Mouse (Mus musculus) liver, postnatal 0 days (tissue): ENCODE measurements around the gene Hrh2. TPM values are rescaled to one million over a fixed set of nuclear protein-coding genes. Genes with fewer than 3 reads are reported as not detected.

Experiments used
- ATAC-seq: fragments of 200-750 bp; cut with Nextera tagmentation; 2 replicates; pipeline ENCODE4 v1.8.0; 2017; ENCODE audit warnings: mild to moderate bottlenecking, moderate library complexity
- DNase-seq: peaks from one replicate; pipeline ENCODE4 v3.0.0-alpha.2; 2016
- H3K27ac ChIP-seq: fragments of 300-500 bp; sonication (generic); 2 replicates; pipeline ENCODE4 v1.5.1; 2014; ENCODE audit warnings: antibody characterized with exemption, moderate library complexity, mild to moderate bottlenecking, low read depth
- H3K27me3 ChIP-seq: fragments of 300-500 bp; sonication (generic); 2 replicates; pipeline ENCODE4 v1.6.1; 2014; ENCODE audit warnings: low read length, control low read depth, mixed read lengths; ENCODE audit not compliant: insufficient read depth
- H3K36me3 ChIP-seq: fragments of 300-500 bp; sonication (generic); replicated peaks from 2 replicates; pipeline ENCODE4 v1.6.1; 2014; ENCODE audit warnings: mild to moderate bottlenecking, control low read depth, low read length, moderate library complexity, mixed read lengths; ENCODE audit not compliant: insufficient read depth
- H3K4me1 ChIP-seq: fragments of 300-500 bp; sonication (generic); 2 replicates; pipeline ENCODE4 v1.6.1; 2014; ENCODE audit warnings: antibody characterized with exemption, mild to moderate bottlenecking, control low read depth; ENCODE audit not compliant: insufficient read depth
- H3K4me2 ChIP-seq: fragments of 300-500 bp; sonication (generic); 2 replicates; pipeline ENCODE4 v1.6.1; 2014; ENCODE audit warnings: low read depth, mild to moderate bottlenecking, low read length, moderate library complexity, mixed read lengths
- H3K4me3 ChIP-seq: fragments of 300-500 bp; sonication (generic); 2 replicates; pipeline ENCODE4 v1.5.1; 2014; ENCODE audit warnings: low read depth, low read length
- H3K9ac ChIP-seq: fragments of 300-500 bp; sonication (generic); replicated peaks from 2 replicates; pipeline ENCODE4 v1.6.1; 2014; ENCODE audit warnings: mild to moderate bottlenecking, moderate library complexity
- H3K9me3 ChIP-seq: fragments of 300-500 bp; sonication (generic); 2 replicates; pipeline ENCODE4 v1.6.1; 2016; ENCODE audit warnings: mild to moderate bottlenecking, control low read depth, low read length, mixed read lengths
- CTCF ChIP-seq: sonication (generic); IDR thresholded peaks from 2 replicates; pipeline ENCODE4 v1.5.1; 2016; ENCODE audit warnings: antibody characterized with exemption, low read depth
- EP300 ChIP-seq: IDR thresholded peaks from 2 replicates; pipeline ENCODE4 v1.6.1; 2016; ENCODE audit warnings: antibody characterized with exemption, low read depth, mild to moderate bottlenecking
- WGBS: fragments of 180-500 bp; shearing (Covaris S2); extraction: QIAGEN DNeasy Blood & Tissue Kit; methylation state at CpG from one replicate; pipeline ENCODE4 v1.1.7; 2014; ENCODE audit not compliant: insufficient replicate concordance; 5-methylcytosine and 5-hydroxymethylcytosine counted together
- polyA plus RNA-seq: library from polyadenylated mRNA; unstranded; fragments of >200 nt; fragmentation: Nextera tagmentation; extraction: Ambion mirVana; gene quantifications from 2 replicates; pipeline ENCODE4 v1.2.1, GENCODE M21; 2015

The Hrh2 gene
- polyA plus RNA-seq, 1 experiment from 2014 or later = 0.26 TPM

DNA sequence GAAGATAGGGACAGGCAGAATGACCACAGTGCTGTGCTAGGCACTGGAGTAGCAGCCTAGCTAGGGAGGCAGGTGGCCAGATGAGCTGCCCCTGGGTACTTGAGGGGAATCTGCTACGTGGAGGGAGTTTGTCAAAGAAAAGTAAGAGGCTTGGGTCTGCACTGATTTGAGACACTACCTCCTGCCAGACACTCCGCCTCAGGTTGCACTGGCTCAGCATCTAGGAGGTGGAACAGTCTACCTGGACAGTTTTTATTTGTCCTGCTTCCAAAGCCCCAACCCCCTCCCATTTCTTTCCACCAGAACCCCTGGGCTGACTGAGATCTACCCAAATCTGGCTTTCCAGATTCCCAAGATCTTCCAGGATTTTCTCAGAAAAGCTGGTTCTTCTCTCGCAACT, 748 bp upstream of the Hrh2 start:
- ATAC-seq (no peak), DNase-seq (no peak)
- Histone ChIP-seq H3K4me2 (no peak overlapping the region), H3K9me3 (no peaks in the 10 kb centered on the region), H3K9ac (no peak overlapping the region), H3K4me1 (peaks cover 4% of the 10 kb centered on the region; the same call in 1 of the 2 replicates), H3K36me3 (no peaks in the 10 kb centered on the region), H3K27me3 (0 out of 2 replicates have a peak, but pooled peaks cover 6% of the 10 kb centered on the region), H3K4me3 (no peak overlapping the region), H3K27ac (no peak overlapping the region)
- TF ChIP-seq EP300 = no peak
- TF ChIP-seq CTCF = no peak
- WGBS = 56% methylated on average over 3 of the region's 3 CpGs

DNA sequence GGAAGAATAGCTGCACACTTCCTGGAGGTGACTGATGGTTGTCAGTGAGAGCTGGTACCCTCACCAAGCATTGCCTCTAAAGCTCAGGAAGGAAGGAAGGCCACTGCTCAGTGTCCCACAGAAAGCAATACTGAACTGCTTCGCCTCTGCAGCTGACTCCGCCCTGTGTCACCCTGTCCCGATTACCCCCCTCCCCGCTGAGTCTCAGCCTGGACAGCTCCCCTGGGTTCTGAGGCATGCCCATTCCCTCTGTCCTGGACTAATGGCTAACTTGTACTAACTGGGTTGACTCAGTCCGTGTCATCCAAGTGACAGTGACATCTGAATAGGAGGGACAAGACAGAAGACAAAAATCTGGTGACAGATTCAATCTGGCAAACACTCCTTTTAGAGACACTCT, 1.7 kb downstream of the Hrh2 start:
- WGBS = 19% methylated on average over 5 of the region's 5 CpGs
- H3K4me2 ChIP-seq = no peak overlapping the region

DNA sequence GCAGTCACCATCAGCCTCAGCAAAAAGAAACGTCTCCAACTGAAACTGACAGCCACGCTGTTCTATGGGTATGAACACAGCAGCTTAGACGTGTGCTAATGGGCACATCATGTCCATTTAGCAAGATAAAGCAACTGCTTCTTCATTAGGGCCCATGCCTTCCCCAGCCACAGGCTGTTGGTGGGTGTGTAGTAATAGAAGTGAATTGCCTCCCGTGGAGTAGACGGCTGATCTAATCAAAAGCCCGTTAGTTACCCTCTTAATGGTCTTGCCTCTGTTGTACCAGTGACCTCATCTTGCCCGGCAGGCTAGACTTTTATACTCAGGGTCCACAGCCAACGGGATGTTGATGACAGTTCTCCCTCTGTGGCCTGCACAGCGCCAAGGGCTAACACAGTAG, 7.1 kb downstream of the Hrh2 start:
- H3K4me3 ChIP-seq = no peak overlapping the region
- WGBS = 66% methylated on average over 9 of the region's 9 CpGs
- no peaks in the 10 kb centered on the region for H3K27me3 ChIP-seq
- H3K36me3 ChIP-seq = no peaks in the 10 kb centered on the region
- H3K27ac ChIP-seq = no peak overlapping the region
- no peaks in the 10 kb centered on the region for H3K9me3 ChIP-seq
- H3K4me2 ChIP-seq = no peak overlapping the region
- no peak overlapping the region for H3K9ac ChIP-seq
- DNase-seq (no peak), ATAC-seq (no peak)
- H3K4me1 ChIP-seq = no peaks in the 10 kb centered on the region
- TF ChIP-seq CTCF (no peak), EP300 (no peak)

More for the DNA sequence above, 1.7 kb downstream of the Hrh2 start:
- H3K4me3 ChIP-seq = no peak overlapping the region
- 0 out of 2 replicates have a peak, but pooled peaks cover 6% of the 10 kb centered on the region for H3K27me3 ChIP-seq
- TF ChIP-seq CTCF (no peak), EP300 (no peak)
- no peak overlapping the region for H3K27ac ChIP-seq
- DNase-seq = no peak
- H3K4me1 ChIP-seq = peaks cover 4% of the 10 kb centered on the region; the same call in 1 of the 2 replicates
- no peaks in the 10 kb centered on the region for H3K9me3 ChIP-seq
- H3K36me3 ChIP-seq = no peaks in the 10 kb centered on the region
- ATAC-seq = no peak
- no peak overlapping the region for H3K9ac ChIP-seq

DNA sequence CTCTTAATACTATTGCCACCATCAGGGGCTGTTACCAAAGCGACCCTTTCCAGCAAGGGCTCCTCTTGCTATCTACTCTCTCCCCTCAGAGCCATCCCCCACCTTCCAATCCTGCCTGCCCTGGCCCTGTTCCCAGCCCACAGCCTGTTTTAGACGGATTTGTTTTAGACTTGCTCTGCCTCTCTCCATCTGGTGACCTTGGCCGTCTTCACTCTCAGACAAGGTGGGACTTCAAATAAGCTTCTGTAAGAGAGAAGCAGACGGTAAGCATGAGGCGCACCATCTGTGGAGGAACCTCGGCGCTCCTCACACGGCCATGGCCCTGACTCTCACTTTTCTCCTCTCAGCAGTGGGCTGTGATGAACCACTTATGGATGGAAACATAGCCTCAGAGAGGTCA, 10.5 kb downstream of the Hrh2 start:
- TF ChIP-seq CTCF (no peak), EP300 (no peak)
- WGBS = 83% methylated on average over 8 of the region's 8 CpGs
- Histone ChIP-seq H3K36me3 (no peaks in the 10 kb centered on the region), H3K27me3 (no peaks in the 10 kb centered on the region), H3K4me2 (no peak overlapping the region), H3K4me3 (no peak overlapping the region), H3K27ac (no peak overlapping the region), H3K9me3 (no peaks in the 10 kb centered on the region), H3K4me1 (no peaks in the 10 kb centered on the region), H3K9ac (no peak overlapping the region)
- DNase-seq = no peak
- no peak for ATAC-seq

DNA sequence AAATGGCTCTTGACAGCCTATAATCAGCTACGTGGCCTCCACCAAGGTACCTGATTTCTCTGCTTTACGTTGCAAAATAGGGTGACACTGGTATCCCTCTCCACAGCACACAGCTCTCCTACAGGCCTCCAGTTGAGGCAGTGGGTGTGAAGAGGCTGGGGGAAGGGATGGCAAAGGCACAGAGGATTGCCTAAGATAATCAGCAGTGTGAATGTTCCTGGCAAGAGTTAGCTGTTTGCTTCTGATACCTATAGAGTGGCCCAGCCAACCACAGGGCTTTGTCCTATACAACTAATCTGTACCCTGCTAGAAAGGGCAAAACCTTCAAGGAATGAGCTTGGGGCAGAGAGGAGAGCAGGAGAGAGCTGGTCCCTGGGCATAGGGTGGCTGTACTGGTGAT, 11.5 kb downstream of the Hrh2 start:
- Histone ChIP-seq H3K27ac (no peak overlapping the region), H3K4me1 (no peaks in the 10 kb centered on the region), H3K4me2 (no peak overlapping the region), H3K9me3 (no peaks in the 10 kb centered on the region), H3K27me3 (no peaks in the 10 kb centered on the region), H3K36me3 (no peaks in the 10 kb centered on the region), H3K9ac (no peak overlapping the region), H3K4me3 (no peak overlapping the region)
- DNase-seq = no peak
- no peak for ATAC-seq
- TF ChIP-seq CTCF (no peak), EP300 (no peak)
- WGBS = 63% methylated on average over 2 of the region's 2 CpGs

DNA sequence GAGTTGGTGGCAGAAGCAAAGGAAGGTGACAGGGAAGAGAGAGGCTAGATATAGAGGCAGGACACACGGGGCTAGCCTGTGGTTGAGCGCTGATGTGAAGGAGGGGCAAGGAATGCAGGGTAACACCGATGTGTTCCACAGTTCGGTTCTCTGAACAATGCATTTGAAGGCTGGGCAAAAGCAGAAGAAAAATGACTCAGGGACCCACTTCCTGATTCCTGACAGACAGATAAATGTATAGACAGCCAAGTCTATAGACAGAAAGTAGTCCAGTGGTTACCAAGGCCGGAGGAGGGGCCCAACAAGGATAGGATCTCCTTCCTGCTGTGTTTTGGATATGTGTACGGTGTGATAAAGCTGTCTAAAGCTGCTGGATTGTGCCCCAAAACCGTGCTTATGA, 13.3 kb downstream of the Hrh2 start:
- H3K4me2 ChIP-seq = no peak overlapping the region
- 17% methylated on average over 7 of the region's 7 CpGs for WGBS
- H3K36me3 ChIP-seq = no peaks in the 10 kb centered on the region
- H3K4me3 ChIP-seq = no peak overlapping the region
- H3K27ac ChIP-seq = no peak overlapping the region
- no peaks in the 10 kb centered on the region for H3K4me1 ChIP-seq
- no peaks in the 10 kb centered on the region for H3K9me3 ChIP-seq
- ATAC-seq (no peak), DNase-seq (no peak)
- TF ChIP-seq EP300 (no peak), CTCF (no peak)
- H3K9ac ChIP-seq = no peak overlapping the region
- no peaks in the 10 kb centered on the region for H3K27me3 ChIP-seq
